Mouse (Mus musculus): ENCODE data around the gene Clcn3.
A peak's percentile ranks its signal among the peaks of the same experiment; 100 is the strongest.

Gene Clcn3

DNA sequence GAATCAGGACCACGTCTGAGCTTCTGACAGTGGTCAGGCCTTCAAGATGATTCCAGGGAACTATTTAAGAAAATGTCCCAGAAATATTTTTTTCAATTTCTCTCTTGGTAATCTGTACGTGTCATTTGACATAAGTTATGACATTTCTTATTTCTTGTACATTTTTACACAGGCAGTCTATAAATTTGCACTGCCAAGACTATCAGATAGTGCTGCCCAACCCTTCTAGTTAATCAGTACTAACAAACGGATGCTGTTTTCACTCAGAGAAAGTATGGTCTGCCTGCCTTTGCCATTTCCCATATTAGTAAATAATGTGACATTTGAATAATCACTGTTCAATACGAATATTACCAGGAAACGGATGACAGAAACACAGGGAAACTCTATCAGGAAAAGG lies 30.3 kb downstream of the Clcn3 start:
- DNase-seq (ENCODE audit: low spot score in 2 of 2): no peak

GRCm38 (mm10) chr8:60951757-60952156 lies 31.3 kb downstream of the Clcn3 start:
- DNase-seq (ENCODE audit: low spot score in 2 of 2): no peak

- no peak for DNase-seq (ENCODE audit: low spot score in 2 of 2)
Measured at GRCm38 (mm10) chr8:60951271-60951670, 31.8 kb downstream of the Clcn3 start.

- no peak for DNase-seq (ENCODE audit: low spot score in 2 of 2)
Measured at GRCm38 (mm10) chr8:60949859-60950258, 33.2 kb downstream of the Clcn3 start.

DNA sequence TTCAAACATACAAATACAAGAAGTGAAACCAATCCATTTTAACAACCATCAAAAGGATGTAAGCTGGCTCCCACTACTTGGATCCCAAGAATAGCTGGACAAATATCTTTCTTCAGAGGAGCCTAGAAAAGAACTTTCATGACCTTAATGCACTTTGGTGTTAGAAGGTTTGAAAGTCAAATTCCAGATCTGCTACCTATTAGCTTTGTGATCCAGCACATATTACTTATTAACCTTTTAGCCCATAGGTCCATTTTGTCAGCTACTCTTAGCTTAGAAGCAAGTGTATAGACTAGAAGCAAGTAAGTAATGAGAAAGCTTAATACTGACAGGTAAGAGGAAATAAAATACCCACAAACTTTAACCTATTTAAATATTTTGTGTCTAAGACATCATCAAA lies 35.6 kb downstream of the Clcn3 start:
- DNase-seq (ENCODE audit: low spot score in 2 of 2): no peak

GRCm38 (mm10) chr8:60942867-60943266 lies 40.2 kb downstream of the Clcn3 start:
- no peak for DNase-seq (ENCODE audit: low spot score in 2 of 2)

DNA sequence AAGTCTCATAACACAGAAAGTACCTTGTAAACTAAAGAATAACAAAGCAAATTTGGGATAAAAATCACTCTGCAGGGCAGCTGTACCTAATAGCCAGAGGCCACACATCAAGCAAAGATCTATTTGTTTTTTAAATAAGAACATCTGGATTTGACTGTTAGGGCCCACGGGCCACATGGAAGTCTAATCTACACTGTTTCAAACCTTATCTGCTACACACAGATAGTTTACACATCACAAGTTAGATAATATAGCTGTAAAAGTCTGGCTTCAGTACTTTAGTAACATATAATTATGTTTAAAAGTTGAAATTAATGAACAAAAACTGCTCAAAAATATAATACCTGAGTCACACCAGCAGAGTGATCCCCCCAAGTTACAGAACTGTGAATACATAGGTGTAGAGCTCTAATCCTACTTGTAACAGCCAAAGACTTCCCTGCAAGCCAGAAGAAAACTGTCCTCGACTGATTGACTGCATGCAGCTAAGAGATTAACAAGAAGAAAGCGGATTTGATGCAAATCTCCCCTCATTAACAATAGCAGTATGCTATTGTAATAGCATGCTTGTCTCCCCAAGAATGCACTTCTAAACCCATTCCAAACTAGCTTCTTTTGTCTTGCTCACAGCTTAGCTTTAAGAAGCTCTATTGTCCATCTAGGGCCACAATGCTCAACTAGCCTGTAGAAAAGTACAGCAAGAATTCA lies 44.2 kb downstream of the Clcn3 start:
- no peak for DNase-seq (ENCODE audit: low spot score in 2 of 2)

GRCm38 (mm10) chr8:60933617-60934016 lies 49.5 kb downstream of the Clcn3 start:
- DNase-seq (ENCODE audit: low spot score in 2 of 2): no peak

GRCm38 (mm10) chr8:60920176-60920575 lies 62.9 kb downstream of the Clcn3 start:
- no peak for DNase-seq (ENCODE audit: low spot score in 2 of 2)

- no peak for DNase-seq (ENCODE audit: low spot score in 2 of 2)
Measured at GRCm38 (mm10) chr8:60919069-60919468, 64.0 kb downstream of the Clcn3 start.

DNA sequence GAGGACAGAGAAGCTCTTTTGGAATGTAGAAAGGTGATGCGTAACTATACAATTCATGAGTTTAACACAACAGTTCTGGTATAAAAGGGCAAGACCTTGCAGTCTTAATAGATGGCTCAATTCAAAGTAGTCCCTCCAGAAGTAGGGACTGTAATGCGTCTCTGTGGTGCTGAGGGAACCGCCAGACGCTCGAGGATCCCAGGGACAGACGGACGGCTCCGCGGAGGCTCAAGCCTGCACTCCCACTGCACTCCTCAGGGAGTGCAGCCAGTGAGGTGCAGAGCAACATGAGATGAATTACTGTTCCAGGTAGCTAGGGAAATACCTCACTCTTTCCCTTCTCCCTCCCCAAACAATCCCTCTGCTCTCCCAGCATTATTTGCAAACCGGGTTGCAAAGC lies 70.5 kb downstream of the Clcn3 start:
- no peak for DNase-seq (ENCODE audit: low spot score in 2 of 2)

DNA sequence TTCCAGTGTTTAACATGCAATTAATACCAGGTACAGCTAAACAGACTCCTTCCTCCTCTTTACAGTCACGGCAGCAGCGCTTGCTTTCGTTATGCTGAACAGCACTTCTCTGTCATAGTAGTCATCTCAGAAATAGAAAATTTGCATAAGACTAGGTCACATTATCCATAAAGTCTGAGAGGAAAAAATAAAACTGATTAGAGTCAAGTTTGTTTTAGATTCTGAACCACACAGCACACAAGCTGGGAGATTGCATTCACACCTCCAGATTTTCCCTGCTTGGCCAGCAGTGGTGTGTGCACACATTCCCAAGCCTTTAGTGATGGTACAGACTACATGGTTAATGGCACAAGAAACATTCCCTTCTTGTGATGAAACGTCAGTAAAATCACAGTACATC lies 71.0 kb downstream of the Clcn3 start:
- DNase-seq (ENCODE audit: low spot score in 2 of 2): no peak

GRCm38 (mm10) chr8:60900147-60900546 lies 83.0 kb downstream of the Clcn3 start:
- DNase-seq (ENCODE audit: low spot score in 2 of 2): no peak

- no peak for DNase-seq (ENCODE audit: low spot score in 2 of 2)
Measured at GRCm38 (mm10) chr8:60895878-60896277, 87.2 kb downstream of the Clcn3 start.

DNA sequence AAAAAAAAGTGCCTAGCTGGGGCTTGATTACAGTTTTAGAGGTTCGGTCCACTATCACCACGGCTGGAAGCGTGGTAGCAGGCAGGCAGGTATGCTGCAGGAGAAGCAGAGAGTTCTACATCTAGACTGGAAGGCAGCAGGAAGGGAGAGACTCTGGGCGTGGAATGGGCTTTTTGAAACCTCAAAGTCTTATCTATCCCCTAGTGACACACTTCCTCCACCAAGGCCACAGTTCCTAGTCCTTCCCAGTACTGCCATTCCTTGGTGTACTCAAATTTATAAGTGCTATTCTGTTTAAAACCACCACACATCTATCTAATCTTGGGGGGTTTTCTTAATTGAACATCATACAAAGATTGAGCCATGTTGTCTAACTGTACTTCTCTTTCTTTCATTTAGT lies 91.3 kb downstream of the Clcn3 start:
- DNase-seq (ENCODE audit: low spot score in 2 of 2): no peak

DNA sequence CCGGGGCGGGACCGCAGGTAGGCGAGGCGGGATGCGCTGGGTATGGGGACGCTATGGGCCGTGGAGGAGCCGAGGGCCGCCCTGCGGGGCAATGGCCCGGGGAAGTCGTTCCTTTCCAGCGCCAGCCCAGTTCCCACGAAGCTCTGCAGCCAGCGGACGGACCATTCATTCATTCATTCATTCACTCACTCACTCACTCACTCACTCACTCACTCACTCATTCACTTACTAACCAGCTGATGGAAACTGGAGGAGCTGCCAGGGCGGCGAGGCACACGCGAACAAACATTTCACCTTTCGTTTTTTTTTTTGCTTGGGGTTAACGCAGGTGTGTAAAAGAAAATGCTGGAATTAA lies 92.6 kb downstream of the Clcn3 start:
- DNase-seq (ENCODE audit: low spot score in 2 of 2): no peak

DNA sequence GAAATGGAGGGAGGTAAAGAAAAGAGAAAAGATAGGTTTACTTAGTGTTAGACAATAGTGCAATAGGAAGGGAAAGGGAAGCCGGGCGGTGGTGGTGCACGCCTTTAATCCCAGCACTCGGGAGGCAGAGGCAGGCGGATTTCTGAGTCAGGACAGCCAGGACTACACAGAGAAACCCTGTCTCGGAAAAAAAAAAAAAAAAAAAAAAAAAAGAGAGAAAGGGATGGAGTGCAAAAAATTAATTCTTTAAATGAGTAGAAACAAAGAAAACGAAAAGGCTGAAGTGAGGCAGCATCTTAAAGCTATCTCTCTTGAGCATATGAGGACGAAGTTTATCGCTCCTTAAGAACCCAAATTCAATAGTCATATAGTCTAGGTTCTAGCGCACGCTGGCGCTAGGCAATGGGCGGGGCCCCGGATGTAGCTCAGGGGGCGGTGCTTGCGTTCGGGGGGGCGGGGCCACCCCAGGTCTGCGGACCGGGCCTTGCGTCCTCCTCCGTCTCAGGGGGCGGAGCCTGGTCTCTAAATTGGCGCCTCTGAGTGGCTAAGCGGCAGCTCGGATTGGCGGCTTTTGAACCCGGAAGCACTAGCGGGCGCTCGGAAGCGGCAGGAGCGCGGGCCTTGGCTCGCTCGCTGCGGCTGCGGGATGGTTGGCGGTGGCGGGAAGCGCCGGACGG lies 93.1 kb downstream of the Clcn3 start, which contains the start of gene Hpf1:
TSS of gene Hpf1 (plus strand) at position 576 of the 677 bp plus-strand sequence.
- DNase-seq (ENCODE audit: low spot score in 2 of 2): peak; percentile 90 to 91

GRCm38 (mm10) chr8:60889131-60889842 lies 93.8 kb downstream of the Clcn3 start:
- peak in 1 of 2 experiments; percentile 38 for DNase-seq (ENCODE audit: low spot score in 2 of 2)

DNA sequence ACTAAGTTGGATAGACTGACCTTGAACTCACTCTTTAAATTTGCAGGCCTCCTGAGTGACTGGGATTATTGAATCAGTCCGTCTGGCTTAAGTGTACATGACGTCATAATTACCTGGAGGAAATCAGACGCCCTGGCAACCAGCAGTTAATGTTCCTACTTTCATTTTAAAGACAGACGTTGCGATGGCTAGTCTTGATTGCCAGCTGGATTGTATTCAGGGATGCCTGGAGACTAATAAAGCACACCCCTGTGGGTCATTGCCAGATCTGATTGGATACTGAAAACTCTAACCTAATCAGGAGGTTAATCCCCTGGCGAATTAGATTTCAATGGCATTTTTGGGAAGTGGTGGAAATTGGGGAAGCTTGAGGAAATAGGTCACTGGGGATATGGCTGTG lies 96.4 kb downstream of the Clcn3 start:
- no peak for DNase-seq (ENCODE audit: low spot score in 2 of 2)

DNA sequence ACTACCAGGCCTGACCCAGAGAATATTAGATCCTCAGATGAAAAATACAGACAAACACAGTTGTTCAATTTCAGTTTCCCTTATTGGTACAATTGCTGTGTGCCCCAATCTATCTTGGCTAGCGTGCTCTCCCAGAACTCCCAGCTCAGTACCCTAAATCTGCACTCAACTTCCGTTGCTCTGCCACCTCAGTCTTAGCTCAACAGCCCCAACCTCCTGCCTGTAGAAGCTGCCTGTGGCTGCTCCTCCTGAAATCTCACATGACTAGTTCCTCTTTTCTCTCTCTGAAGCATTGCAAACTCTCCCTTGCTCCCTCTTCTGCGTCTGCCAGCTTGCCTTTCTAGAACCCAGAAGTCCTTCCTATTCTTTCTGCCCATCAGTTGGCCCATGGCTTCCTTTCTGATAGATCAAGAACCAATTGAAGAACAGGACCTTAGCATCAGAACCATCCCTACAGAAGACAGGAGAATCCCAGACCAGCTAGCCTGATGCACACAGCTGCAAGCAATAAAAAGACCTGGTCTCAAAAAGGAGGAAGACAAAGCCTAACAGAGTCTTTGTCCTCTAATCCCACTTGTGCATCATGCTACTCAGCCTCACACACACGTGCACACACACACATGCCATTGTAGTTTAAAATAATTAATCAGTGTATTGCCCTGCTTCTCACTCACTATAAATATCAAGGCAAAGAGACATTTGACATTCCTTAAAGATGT lies 99.5 kb downstream of the Clcn3 start:
- no peak for DNase-seq (ENCODE audit: low spot score in 2 of 2)

GRCm38 (mm10) chr8:60878617-60879016 lies 104.5 kb downstream of the Clcn3 start:
- no peak for DNase-seq (ENCODE audit: low spot score in 2 of 2)

Measured in right cerebral cortex, adult 2 months (tissue).